Mouse (Mus musculus) heart, embryonic 11.5 days (tissue): ENCODE measurements at regions not wholly inside any gene's neighbourhood (a gene's known extent, or its start where the extent isn't known, plus 50 kb on each side); places are given as distances from the start of the nearest gene placed in this dataset.

Experiments used
- ATAC-seq: fragments of 200-750 bp; cut with Nextera tagmentation; replicated peaks from 2 replicates; pipeline ENCODE4 v1.8.0; 2017; ENCODE audit warnings: moderate library complexity; ENCODE audit not compliant: insufficient number of reproducible peaks, low FRiP score, low TSS enrichment
- H3K27ac ChIP-seq: fragments of 300-500 bp; sonication (generic); 2 replicates; pipeline ENCODE4 v1.5.1; 2014; ENCODE audit warnings: mild to moderate bottlenecking, low read depth, low read length
- H3K27me3 ChIP-seq: fragments of 300-500 bp; sonication (generic); 2 replicates; pipeline ENCODE4 v1.6.1; 2014; ENCODE audit warnings: mild to moderate bottlenecking, low read length, mixed read lengths; ENCODE audit not compliant: control insufficient read depth, insufficient read depth
- H3K36me3 ChIP-seq: fragments of 300-500 bp; sonication (generic); 2 replicates; pipeline ENCODE4 v1.6.1; 2014; ENCODE audit warnings: mild to moderate bottlenecking, low read length, moderate library complexity, mixed read lengths; ENCODE audit not compliant: control insufficient read depth, insufficient read depth
- H3K4me1 ChIP-seq: fragments of 300-500 bp; sonication (generic); 2 replicates; pipeline ENCODE4 v1.6.1; 2014; ENCODE audit warnings: low read length; ENCODE audit not compliant: control insufficient read depth, insufficient read depth
- H3K4me2 ChIP-seq: fragments of 300-500 bp; sonication (generic); 2 replicates; pipeline ENCODE4 v1.6.1; 2014; ENCODE audit warnings: mild to moderate bottlenecking, moderate library complexity
- H3K4me3 ChIP-seq: fragments of 300-500 bp; sonication (generic); 2 replicates; pipeline ENCODE4 v1.5.1; 2014; ENCODE audit warnings: low read depth, low read length
- H3K9ac ChIP-seq: fragments of 300-500 bp; sonication (generic); 2 replicates; pipeline ENCODE4 v1.6.1; 2014; ENCODE audit warnings: mild to moderate bottlenecking, low read depth, low read length, moderate library complexity
- H3K9me3 ChIP-seq: fragments of 300-500 bp; sonication (generic); replicated peaks from 2 replicates; pipeline ENCODE4 v1.6.1; 2016; ENCODE audit warnings: low read length; ENCODE audit not compliant: control insufficient read depth
- WGBS: fragments of 180-500 bp; shearing (Covaris S2); extraction: QIAGEN DNeasy Blood & Tissue Kit; methylation state at CpG from one replicate; pipeline ENCODE4 v1.1.7; 2014; ENCODE audit not compliant: insufficient replicate concordance; 5-methylcytosine and 5-hydroxymethylcytosine counted together

GRCm38 (mm10) chr9:122476356-122476755, 124.9 kb downstream of the Abhd5 start:
- no peak overlapping the region for H3K4me3 ChIP-seq
- H3K4me2 ChIP-seq: no peak overlapping the region
- 36% methylated on average over 3 of the region's 3 CpGs for WGBS
- H3K36me3 ChIP-seq: no peaks in the 10 kb centered on the region
- no peak overlapping the region for H3K27ac ChIP-seq
- no peak for ATAC-seq
- H3K9me3 ChIP-seq: no peaks in the 10 kb centered on the region
- no peaks in the 10 kb centered on the region for H3K27me3 ChIP-seq
- no peaks in the 10 kb centered on the region for H3K4me1 ChIP-seq
- no peak overlapping the region for H3K9ac ChIP-seq

- Histone ChIP-seq H3K9ac (no peak overlapping the region), H3K4me2 (no peak overlapping the region), H3K9me3 (no peaks in the 10 kb centered on the region), H3K4me1 (no peaks in the 10 kb centered on the region), H3K4me3 (no peak overlapping the region), H3K36me3 (no peaks in the 10 kb centered on the region), H3K27ac (no peak overlapping the region), H3K27me3 (no peaks in the 10 kb centered on the region)
- WGBS: 73% methylated on average over 5 of the region's 5 CpGs
- no peak for ATAC-seq
Measured at GRCm38 (mm10) chr9:122487001-122487400, 135.6 kb downstream of the Abhd5 start.

GRCm38 (mm10) chr9:122494691-122495090, 143.3 kb downstream of the Abhd5 start:
- Histone ChIP-seq H3K27ac (no peak overlapping the region), H3K4me3 (no peak overlapping the region), H3K4me2 (no peak overlapping the region), H3K36me3 (no peaks in the 10 kb centered on the region), H3K4me1 (no peaks in the 10 kb centered on the region), H3K9ac (no peak overlapping the region), H3K27me3 (no peaks in the 10 kb centered on the region), H3K9me3 (no peaks in the 10 kb centered on the region)
- 64% methylated on average over 9 of the region's 9 CpGs for WGBS
- ATAC-seq: no peak

DNA sequence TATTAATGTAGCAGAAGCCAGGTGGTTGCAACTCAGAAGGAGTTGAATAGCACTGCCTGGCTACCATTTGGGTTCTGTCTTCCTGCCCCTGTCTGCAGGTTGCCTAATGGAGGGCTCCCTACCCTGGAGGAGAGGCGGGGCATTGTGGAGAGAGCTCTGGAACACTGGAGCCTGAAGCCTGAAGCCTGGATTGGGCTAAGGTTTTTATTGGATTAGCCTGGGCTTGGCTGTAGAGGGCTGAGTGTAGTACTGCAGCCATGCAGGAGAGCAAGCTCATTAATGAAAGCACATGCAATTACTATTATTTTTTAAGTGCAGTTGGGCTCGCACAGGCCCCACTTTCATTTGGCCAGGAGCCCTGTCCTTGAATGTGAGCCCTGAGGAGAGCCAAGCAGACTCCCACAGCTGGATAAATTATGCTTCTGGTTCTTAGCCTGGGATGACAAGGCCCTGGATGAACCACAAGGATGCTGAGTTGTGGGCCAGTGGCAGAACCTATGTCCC, 145.1 kb downstream of the Abhd5 start:
- H3K27ac ChIP-seq: no peak overlapping the region
- ATAC-seq: no peak
- 76% methylated on average over 2 of the region's 2 CpGs for WGBS
- no peak overlapping the region for H3K9ac ChIP-seq
- H3K9me3 ChIP-seq: no peaks in the 10 kb centered on the region
- H3K36me3 ChIP-seq: no peaks in the 10 kb centered on the region
- H3K4me3 ChIP-seq: no peak overlapping the region
- H3K27me3 ChIP-seq: no peaks in the 10 kb centered on the region
- no peaks in the 10 kb centered on the region for H3K4me1 ChIP-seq
- H3K4me2 ChIP-seq: no peak overlapping the region

DNA sequence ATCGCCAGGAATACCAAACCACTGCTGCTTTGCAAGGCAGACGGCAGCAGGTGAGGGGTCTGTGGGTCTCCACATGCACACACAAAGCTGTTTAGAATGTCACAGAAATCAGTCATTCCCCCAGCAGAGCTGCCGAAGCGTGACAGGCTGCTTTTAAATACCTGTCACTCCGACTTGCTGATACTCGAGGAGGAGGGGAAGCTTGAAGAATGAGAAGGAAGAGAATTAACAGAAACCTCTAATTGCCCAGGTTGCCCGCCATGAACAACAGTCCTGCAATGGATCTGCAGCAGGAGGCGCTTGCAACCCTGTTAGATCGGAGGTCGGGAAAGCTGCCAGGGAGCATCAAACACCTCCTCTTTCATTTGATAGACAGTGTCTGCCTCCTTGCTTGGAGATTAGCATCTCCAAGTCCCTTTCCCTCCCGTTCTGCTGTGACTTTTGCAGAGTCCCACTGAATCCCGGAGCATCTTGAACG, 150.5 kb downstream of the Abhd5 start:
- Histone ChIP-seq H3K4me3 (no peak overlapping the region), H3K36me3 (no peaks in the 10 kb centered on the region), H3K9me3 (no peaks in the 10 kb centered on the region), H3K27ac (no peak overlapping the region), H3K27me3 (no peaks in the 10 kb centered on the region), H3K9ac (no peak overlapping the region), H3K4me1 (peaks cover 3% of the 10 kb centered on the region; the same call in 1 of the 2 replicates), H3K4me2 (no peak overlapping the region)
- WGBS: 47% methylated on average over 13 of the region's 13 CpGs
- no peak for ATAC-seq

DNA sequence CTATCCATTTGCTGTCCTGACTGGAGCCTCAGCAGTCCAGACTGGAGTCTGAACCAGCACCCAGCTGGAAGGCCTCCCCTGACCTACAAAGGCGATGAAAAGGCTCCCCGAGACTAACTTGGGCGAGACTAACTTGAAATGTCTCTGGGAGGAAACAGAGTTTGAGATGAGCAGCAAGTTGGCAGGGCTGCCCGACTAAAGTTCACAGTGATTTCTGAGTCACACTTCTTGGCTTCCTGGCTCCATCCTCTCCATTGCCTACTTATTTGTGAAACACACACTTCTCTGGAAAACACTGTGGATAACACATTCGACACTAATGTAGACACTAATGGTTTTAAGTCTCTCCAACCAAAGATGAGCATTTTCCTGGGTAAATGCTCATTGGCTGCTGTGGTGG, 170.2 kb downstream of the Abhd5 start:
- H3K4me2 ChIP-seq: no peak overlapping the region
- H3K4me3 ChIP-seq: no peak overlapping the region
- 47% methylated on average over 5 of the region's 5 CpGs for WGBS
- no peaks in the 10 kb centered on the region for H3K9me3 ChIP-seq
- no peak overlapping the region for H3K9ac ChIP-seq
- ATAC-seq: no peak
- H3K27ac ChIP-seq: no peak overlapping the region
- H3K36me3 ChIP-seq: no peaks in the 10 kb centered on the region
- H3K27me3 ChIP-seq: no peaks in the 10 kb centered on the region
- no peaks in the 10 kb centered on the region for H3K4me1 ChIP-seq

- no peak overlapping the region for H3K4me3 ChIP-seq
- 56% methylated on average over 10 of the region's 10 CpGs for WGBS
- H3K9ac ChIP-seq: no peak overlapping the region
- no peak overlapping the region for H3K27ac ChIP-seq
- H3K27me3 ChIP-seq: no peaks in the 10 kb centered on the region
- no peak for ATAC-seq
- H3K9me3 ChIP-seq: no peaks in the 10 kb centered on the region
- no peak overlapping the region for H3K4me2 ChIP-seq
- no peaks in the 10 kb centered on the region for H3K36me3 ChIP-seq
- H3K4me1 ChIP-seq: no peaks in the 10 kb centered on the region
Measured at GRCm38 (mm10) chr9:122525621-122526055, 174.2 kb downstream of the Abhd5 start.

DNA sequence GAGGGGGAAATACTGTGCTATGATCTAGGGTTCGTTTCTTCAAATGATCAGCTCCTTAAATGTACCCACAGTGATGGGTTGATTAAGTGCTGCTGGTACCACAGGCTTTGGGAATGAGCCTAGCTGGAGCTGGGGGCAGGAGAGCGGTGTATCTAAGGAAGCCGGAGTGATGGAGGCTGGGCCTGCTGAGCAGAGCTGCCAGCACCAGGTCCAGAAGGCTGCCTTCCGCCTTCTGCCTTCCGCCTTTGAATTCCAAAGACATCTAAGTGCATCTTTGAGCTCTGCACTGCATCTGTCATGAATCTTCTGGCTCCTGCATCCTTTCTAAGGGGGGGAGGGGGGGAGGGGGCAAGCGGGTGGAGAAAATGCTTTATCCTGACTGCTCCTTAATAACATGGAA, 176.9 kb downstream of the Abhd5 start:
- H3K4me2 ChIP-seq: no peak overlapping the region
- H3K36me3 ChIP-seq: no peaks in the 10 kb centered on the region
- ATAC-seq: no peak
- no peak overlapping the region for H3K27ac ChIP-seq
- no peak overlapping the region for H3K4me3 ChIP-seq
- H3K9ac ChIP-seq: no peak overlapping the region
- H3K27me3 ChIP-seq: no peaks in the 10 kb centered on the region
- H3K4me1 ChIP-seq: no peaks in the 10 kb centered on the region
- 66% methylated on average over 6 of the region's 6 CpGs for WGBS
- no peaks in the 10 kb centered on the region for H3K9me3 ChIP-seq

GRCm38 (mm10) chr9:122529721-122530120, 178.3 kb downstream of the Abhd5 start:
- no peak for ATAC-seq
- no peaks in the 10 kb centered on the region for H3K27me3 ChIP-seq
- H3K4me2 ChIP-seq: no peak overlapping the region
- no peaks in the 10 kb centered on the region for H3K36me3 ChIP-seq
- H3K9ac ChIP-seq: no peak overlapping the region
- H3K9me3 ChIP-seq: no peaks in the 10 kb centered on the region
- H3K4me1 ChIP-seq: peaks cover 2% of the 10 kb centered on the region
- no peak overlapping the region for H3K4me3 ChIP-seq
- H3K27ac ChIP-seq: no peak overlapping the region
